Mouse (Mus musculus): ENCODE data around the gene Zbtb9. TPM values are rescaled to one million over a fixed set of nuclear protein-coding genes. Genes with fewer than 3 reads are reported as not detected.

The Zbtb9 gene
- polyA plus RNA-seq, 1 experiment from 2014 or later, result 10.8 TPM

GRCm38 (mm10) chr17:27011167-27011566 lies 38.2 kb downstream of the Zbtb9 start:
- Histone ChIP-seq H3K9ac (replicated peaks; ENCODE audit: low read depth, low read length) (no peak overlapping the region), H3K9me3 (ENCODE audit: control insufficient read depth, low read length) (no peaks in the 10 kb centered on the region), H3K36me3 (ENCODE audit: control insufficient read depth, insufficient read depth, low read length) (no peaks in the 10 kb centered on the region), H3K27ac (ENCODE audit: low read depth, low read length) (no peak overlapping the region), H3K4me2 (ENCODE audit: low read depth, low read length) (no peak overlapping the region), H3K4me3 (ENCODE audit: low read depth, low read length) (no peak overlapping the region), H3K4me1 (ENCODE audit: control insufficient read depth, insufficient read depth, low read length) (0 out of 2 replicates have a peak, but pooled peaks cover 2% of the 10 kb centered on the region), H3K27me3 (ENCODE audit: control insufficient read depth, insufficient read depth, low read length) (no peaks in the 10 kb centered on the region)
- WGBS, result 91% methylated on average over 10 of the region's 10 CpGs
- no peak for ATAC-seq (ENCODE audit: low read depth)

GRCm38 (mm10) chr17:27011998-27012672 lies 39.2 kb downstream of the Zbtb9 start:
- Histone ChIP-seq H3K9ac (replicated peaks; ENCODE audit: low read depth, low read length) (no peak overlapping the region), H3K9me3 (ENCODE audit: control insufficient read depth, low read length) (no peaks in the 10 kb centered on the region), H3K4me3 (ENCODE audit: low read depth, low read length) (no peak overlapping the region), H3K27me3 (ENCODE audit: control insufficient read depth, insufficient read depth, low read length) (no peaks in the 10 kb centered on the region), H3K27ac (ENCODE audit: low read depth, low read length) (no peak overlapping the region), H3K36me3 (ENCODE audit: control insufficient read depth, insufficient read depth, low read length) (no peaks in the 10 kb centered on the region), H3K4me2 (ENCODE audit: low read depth, low read length) (no peak overlapping the region), H3K4me1 (ENCODE audit: control insufficient read depth, insufficient read depth, low read length) (peaks cover 2% of the 10 kb centered on the region; the same call in 1 of the 2 replicates)
- WGBS, result 44% methylated on average over 14 of the region's 14 CpGs
- no peak for ATAC-seq (ENCODE audit: low read depth)

- ATAC-seq (ENCODE audit: low read depth), result no peak
- no peak overlapping the region for H3K27ac ChIP-seq (ENCODE audit: low read depth, low read length)
- H3K4me2 ChIP-seq (ENCODE audit: low read depth, low read length), result no peak overlapping the region
- peaks cover 7% of the 10 kb centered on the region; the same call in 1 of the 2 replicates for H3K4me1 ChIP-seq (ENCODE audit: control insufficient read depth, insufficient read depth, low read length)
- H3K9ac ChIP-seq (replicated peaks; ENCODE audit: low read depth, low read length), result 0 out of 2 replicates have a peak overlapping the region, but pooled peaks have one; percentile 16
- no peak overlapping the region for H3K4me3 ChIP-seq (ENCODE audit: low read depth, low read length)
- 12% methylated on average over 6 of the region's 6 CpGs for WGBS
- H3K36me3 ChIP-seq (ENCODE audit: control insufficient read depth, insufficient read depth, low read length), result no peaks in the 10 kb centered on the region
- H3K9me3 ChIP-seq (ENCODE audit: control insufficient read depth, low read length), result no peaks in the 10 kb centered on the region
- H3K27me3 ChIP-seq (ENCODE audit: control insufficient read depth, insufficient read depth, low read length), result no peaks in the 10 kb centered on the region
Observed at GRCm38 (mm10) chr17:27012909-27013308, 39.9 kb downstream of the Zbtb9 start.

DNA sequence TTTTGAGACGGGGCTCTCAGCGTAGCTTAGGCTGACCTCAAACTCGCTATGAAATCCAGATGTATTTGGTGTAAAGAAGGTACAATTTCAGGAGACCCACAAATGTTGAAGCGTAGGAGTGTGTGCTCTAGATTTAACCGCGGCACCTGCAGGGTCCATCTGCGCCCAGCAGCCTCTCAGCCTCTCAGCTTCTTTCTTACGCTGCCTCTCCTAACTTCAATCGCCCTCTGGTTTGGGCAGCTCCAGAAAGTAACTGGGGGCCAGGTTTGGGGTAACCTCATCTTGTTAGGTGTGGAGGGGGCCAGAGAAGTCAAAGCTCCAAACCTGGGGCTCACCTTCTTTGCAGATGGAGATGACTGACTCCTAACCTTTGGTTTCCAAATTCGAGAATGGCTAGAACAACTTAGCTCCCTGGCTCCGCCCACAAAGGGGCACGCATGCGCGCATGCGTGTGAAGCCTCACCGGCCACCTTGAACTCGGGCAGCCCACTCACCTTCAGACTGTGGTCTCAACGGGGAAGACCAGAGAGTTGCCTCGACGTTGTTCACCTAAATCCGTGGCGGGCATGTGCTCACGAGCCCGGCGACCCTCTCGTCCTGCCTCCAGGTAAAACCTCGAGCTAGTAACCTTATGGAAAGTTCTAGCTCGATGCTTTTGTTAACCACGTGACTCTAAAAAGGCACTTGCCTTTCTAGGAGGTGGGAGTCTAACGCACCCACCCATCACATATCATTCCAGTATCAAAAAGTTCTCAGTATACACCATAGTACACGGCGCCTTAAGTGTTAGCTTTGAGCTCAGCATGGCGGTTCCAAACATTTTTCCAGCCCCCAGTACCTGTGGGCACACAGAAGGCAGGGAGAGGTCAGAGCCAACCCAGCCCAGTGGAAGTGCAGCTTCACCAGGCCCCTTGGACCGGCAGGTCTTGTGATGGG lies 44.9 kb downstream of the Zbtb9 start:
- peak overlapping the region; percentile 73 for H3K4me2 ChIP-seq (ENCODE audit: low read depth, low read length)
- no peaks in the 10 kb centered on the region for H3K27me3 ChIP-seq (ENCODE audit: control insufficient read depth, insufficient read depth, low read length)
- ATAC-seq (ENCODE audit: low read depth), result peak; percentile 78
- no peak overlapping the region for H3K27ac ChIP-seq (ENCODE audit: low read depth, low read length)
- 9% methylated on average over 34 of the region's 34 CpGs for WGBS
- peak overlapping the region; percentile 53 for H3K9ac ChIP-seq (replicated peaks; ENCODE audit: low read depth, low read length)
- no peaks in the 10 kb centered on the region for H3K9me3 ChIP-seq (ENCODE audit: control insufficient read depth, low read length)
- peak overlapping the region; percentile 41 for H3K4me3 ChIP-seq (ENCODE audit: low read depth, low read length)
- H3K4me1 ChIP-seq (ENCODE audit: control insufficient read depth, insufficient read depth, low read length), result peaks cover 5% of the 10 kb centered on the region; the same call in 1 of the 2 replicates
- H3K36me3 ChIP-seq (ENCODE audit: control insufficient read depth, insufficient read depth, low read length), result peaks cover 18% of the 10 kb centered on the region

- ATAC-seq (ENCODE audit: low read depth), result no peak
- H3K4me2 ChIP-seq (ENCODE audit: low read depth, low read length), result peak overlapping the region; percentile 73
- WGBS, result 37% methylated on average over 12 of the region's 12 CpGs
Observed at GRCm38 (mm10) chr17:27018555-27019196, 45.7 kb downstream of the Zbtb9 start.

DNA sequence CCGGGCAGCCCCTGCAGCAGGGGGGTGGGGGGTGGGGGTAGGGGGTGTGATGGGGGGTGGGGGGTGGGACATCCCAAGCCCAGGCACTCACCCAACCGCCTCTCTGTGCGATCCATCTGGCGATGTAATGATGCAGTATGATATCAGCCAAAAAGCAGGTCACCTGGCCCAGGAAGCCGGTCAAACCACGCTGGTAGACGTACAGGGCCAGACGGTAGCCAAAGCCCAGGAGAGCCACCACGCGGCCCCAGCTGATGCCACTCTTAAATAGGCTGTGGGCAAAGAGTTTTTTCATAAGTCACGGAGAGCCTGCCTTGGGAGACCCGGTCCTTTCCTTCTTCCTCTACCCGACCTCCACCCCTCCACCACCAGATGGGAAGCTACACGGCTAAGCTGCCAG lies 48.1 kb downstream of the Zbtb9 start:
- H3K36me3 ChIP-seq (ENCODE audit: control insufficient read depth, insufficient read depth, low read length), result peaks cover 24% of the 10 kb centered on the region
- no peaks in the 10 kb centered on the region for H3K27me3 ChIP-seq (ENCODE audit: control insufficient read depth, insufficient read depth, low read length)
- no peak for ATAC-seq (ENCODE audit: low read depth)
- H3K4me2 ChIP-seq (ENCODE audit: low read depth, low read length), result no peak overlapping the region
- H3K9ac ChIP-seq (replicated peaks; ENCODE audit: low read depth, low read length), result no peak overlapping the region
- WGBS, result 93% methylated on average over 14 of the region's 14 CpGs
- H3K9me3 ChIP-seq (ENCODE audit: control insufficient read depth, low read length), result no peaks in the 10 kb centered on the region
- H3K27ac ChIP-seq (ENCODE audit: low read depth, low read length), result no peak overlapping the region
- H3K4me1 ChIP-seq (ENCODE audit: control insufficient read depth, insufficient read depth, low read length), result peaks cover 5% of the 10 kb centered on the region; the same call in 1 of the 2 replicates
- no peak overlapping the region for H3K4me3 ChIP-seq (ENCODE audit: low read depth, low read length)

More at GRCm38 (mm10) chr17:27018555-27019196, 45.7 kb downstream of the Zbtb9 start:
- peak overlapping the region; percentile 53; the same call in 1 of the 2 replicates for H3K9ac ChIP-seq (replicated peaks; ENCODE audit: low read depth, low read length)
- H3K4me1 ChIP-seq (ENCODE audit: control insufficient read depth, insufficient read depth, low read length), result peaks cover 5% of the 10 kb centered on the region; the same call in 1 of the 2 replicates
- no peaks in the 10 kb centered on the region for H3K27me3 ChIP-seq (ENCODE audit: control insufficient read depth, insufficient read depth, low read length)
- H3K36me3 ChIP-seq (ENCODE audit: control insufficient read depth, insufficient read depth, low read length), result peaks cover 20% of the 10 kb centered on the region
- H3K27ac ChIP-seq (ENCODE audit: low read depth, low read length), result no peak overlapping the region
- H3K9me3 ChIP-seq (ENCODE audit: control insufficient read depth, low read length), result no peaks in the 10 kb centered on the region
- H3K4me3 ChIP-seq (ENCODE audit: low read depth, low read length), result peak overlapping the region; percentile 41; the same call in 1 of the 2 replicates

DNA sequence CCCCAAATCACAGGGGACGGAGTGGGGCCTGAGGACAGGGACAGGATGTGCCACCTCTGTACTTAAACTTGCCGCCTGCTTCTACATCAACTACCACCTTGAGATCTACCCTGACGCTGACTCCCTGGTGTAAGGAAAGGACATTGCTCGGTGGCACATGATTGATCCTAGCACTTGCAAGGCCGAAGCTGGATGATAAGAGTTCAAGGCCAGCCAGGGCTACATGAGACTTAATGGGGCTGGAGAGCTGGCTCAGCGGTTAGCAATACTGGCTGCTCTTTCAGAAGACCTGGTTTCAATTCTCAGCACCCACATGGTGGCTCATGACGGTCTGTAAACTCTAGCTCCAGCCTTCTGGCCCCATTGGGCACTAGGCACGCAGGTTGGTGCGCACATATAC lies 48.8 kb downstream of the Zbtb9 start:
- Histone ChIP-seq H3K27ac (ENCODE audit: low read depth, low read length) (no peak overlapping the region), H3K27me3 (ENCODE audit: control insufficient read depth, insufficient read depth, low read length) (no peaks in the 10 kb centered on the region), H3K4me3 (ENCODE audit: low read depth, low read length) (no peak overlapping the region), H3K9ac (replicated peaks; ENCODE audit: low read depth, low read length) (no peak overlapping the region), H3K36me3 (ENCODE audit: control insufficient read depth, insufficient read depth, low read length) (peaks cover 24% of the 10 kb centered on the region), H3K9me3 (ENCODE audit: control insufficient read depth, low read length) (no peaks in the 10 kb centered on the region), H3K4me1 (ENCODE audit: control insufficient read depth, insufficient read depth, low read length) (peaks cover 5% of the 10 kb centered on the region; the same call in 1 of the 2 replicates), H3K4me2 (ENCODE audit: low read depth, low read length) (no peak overlapping the region)
- 97% methylated on average over 9 of the region's 9 CpGs for WGBS
- ATAC-seq (ENCODE audit: low read depth), result no peak

GRCm38 (mm10) chr17:27023342-27023741 lies 50.4 kb downstream of the Zbtb9 start:
- WGBS, result 96% methylated on average over 4 of the region's 4 CpGs
- no peak overlapping the region for H3K4me2 ChIP-seq (ENCODE audit: low read depth, low read length)
- H3K4me1 ChIP-seq (ENCODE audit: control insufficient read depth, insufficient read depth, low read length), result peaks cover 4% of the 10 kb centered on the region
- H3K27me3 ChIP-seq (ENCODE audit: control insufficient read depth, insufficient read depth, low read length), result no peaks in the 10 kb centered on the region
- H3K9ac ChIP-seq (replicated peaks; ENCODE audit: low read depth, low read length), result no peak overlapping the region
- no peaks in the 10 kb centered on the region for H3K9me3 ChIP-seq (ENCODE audit: control insufficient read depth, low read length)
- ATAC-seq (ENCODE audit: low read depth), result no peak
- peaks cover 24% of the 10 kb centered on the region for H3K36me3 ChIP-seq (ENCODE audit: control insufficient read depth, insufficient read depth, low read length)
- H3K4me3 ChIP-seq (ENCODE audit: low read depth, low read length), result no peak overlapping the region
- no peak overlapping the region for H3K27ac ChIP-seq (ENCODE audit: low read depth, low read length)
